Mouse (Mus musculus) limb, embryonic 15.5 days (tissue): ENCODE measurements around the gene Prune2. TPM values are rescaled to one million over a fixed set of nuclear protein-coding genes. Genes with fewer than 3 reads are reported as not detected.

Source experiments
- ATAC-seq: fragments of 200-750 bp; cut with Nextera tagmentation; 2 replicates; pipeline ENCODE4 v1.8.0; 2017; ENCODE audit warnings: low read depth, moderate TSS enrichment; ENCODE audit not compliant: insufficient number of reproducible peaks, low FRiP score, low TSS enrichment
- H3K27ac ChIP-seq: fragments of 300-500 bp; sonication (generic); 2 replicates; pipeline ENCODE4 v1.5.1; 2015; ENCODE audit warnings: moderate library complexity, mild to moderate bottlenecking, inconsistent platforms
- H3K27me3 ChIP-seq: fragments of 300-500 bp; sonication (generic); 2 replicates; pipeline ENCODE4 v1.6.1; 2015; ENCODE audit warnings: inconsistent platforms
- H3K36me3 ChIP-seq: fragments of 300-500 bp; sonication (generic); 2 replicates; pipeline ENCODE4 v1.6.1; 2015; ENCODE audit warnings: inconsistent platforms
- H3K4me1 ChIP-seq: fragments of 300-500 bp; sonication (generic); 2 replicates; pipeline ENCODE4 v1.6.1; 2015; ENCODE audit warnings: inconsistent platforms
- H3K4me2 ChIP-seq: fragments of 300-500 bp; sonication (generic); 2 replicates; pipeline ENCODE4 v1.6.1; 2015; ENCODE audit warnings: mild to moderate bottlenecking, inconsistent platforms
- H3K4me3 ChIP-seq: fragments of 300-500 bp; sonication (generic); 2 replicates; pipeline ENCODE4 v1.5.1; 2015; ENCODE audit warnings: mild to moderate bottlenecking, inconsistent platforms
- H3K9ac ChIP-seq: fragments of 300-500 bp; sonication (generic); 2 replicates; pipeline ENCODE4 v1.6.1; 2015; ENCODE audit warnings: inconsistent platforms
- H3K9me3 ChIP-seq: fragments of 300-500 bp; sonication (generic); 2 replicates; pipeline ENCODE4 v1.6.1; 2016; ENCODE audit warnings: inconsistent platforms
- WGBS: fragments of 180-500 bp; shearing (Covaris S2); methylation state at CpG from one replicate; pipeline ENCODE4 v1.1.7; 2015; 5-methylcytosine and 5-hydroxymethylcytosine counted together
- polyA plus RNA-seq: library from polyadenylated mRNA; unstranded; fragments of >200 nt; fragmentation: Nextera tagmentation; extraction: Ambion mirVana; gene quantifications from 2 replicates; pipeline ENCODE4 v1.2.1, GENCODE M21; 2015

Prune2 gene
- polyA plus RNA-seq, 1 experiment from 2014 or later = 2.2 TPM

GRCm38 (mm10) chr19:17011261-17011995, 55.5 kb downstream of the Prune2 start:
- no peak for ATAC-seq
- no peaks in the 10 kb centered on the region for H3K27me3 ChIP-seq
- no peaks in the 10 kb centered on the region for H3K36me3 ChIP-seq
- 34% methylated on average over 6 of the region's 6 CpGs for WGBS
- no peak overlapping the region for H3K9ac ChIP-seq
- no peaks in the 10 kb centered on the region for H3K9me3 ChIP-seq
- H3K4me3 ChIP-seq = no peak overlapping the region
- no peak overlapping the region for H3K4me2 ChIP-seq
- peaks cover 7% of the 10 kb centered on the region for H3K4me1 ChIP-seq
- no peak overlapping the region for H3K27ac ChIP-seq

- Histone ChIP-seq H3K27ac (no peak overlapping the region), H3K36me3 (no peaks in the 10 kb centered on the region), H3K4me3 (no peak overlapping the region), H3K9me3 (no peaks in the 10 kb centered on the region), H3K4me2 (no peak overlapping the region), H3K9ac (no peak overlapping the region), H3K27me3 (no peaks in the 10 kb centered on the region), H3K4me1 (peaks cover 4% of the 10 kb centered on the region)
- 67% methylated on average over 2 of the region's 2 CpGs for WGBS
- ATAC-seq = no peak
These were observed 57.2 kb downstream of the Prune2 start for GRCm38 (mm10) chr19:17013085-17013484.

GRCm38 (mm10) chr19:17014337-17015124, 58.6 kb downstream of the Prune2 start:
- no peak for ATAC-seq
- no peak overlapping the region for H3K4me3 ChIP-seq

GRCm38 (mm10) chr19:17024748-17025147, 68.8 kb downstream of the Prune2 start:
- H3K27me3 ChIP-seq = no peaks in the 10 kb centered on the region

More at GRCm38 (mm10) chr19:17014337-17015124, 58.6 kb downstream of the Prune2 start:
- Histone ChIP-seq H3K9ac (no peak overlapping the region), H3K27me3 (no peaks in the 10 kb centered on the region), H3K27ac (no peak overlapping the region), H3K4me1 (peaks cover 4% of the 10 kb centered on the region), H3K9me3 (no peaks in the 10 kb centered on the region), H3K4me2 (no peak overlapping the region), H3K36me3 (no peaks in the 10 kb centered on the region)
- WGBS = 64% methylated on average over 10 of the region's 10 CpGs

GRCm38 (mm10) chr19:17030276-17030675, 74.4 kb downstream of the Prune2 start:
- Histone ChIP-seq H3K4me2 (no peak overlapping the region), H3K9ac (no peak overlapping the region), H3K9me3 (no peaks in the 10 kb centered on the region), H3K27ac (no peak overlapping the region), H3K36me3 (no peaks in the 10 kb centered on the region), H3K4me1 (no peaks in the 10 kb centered on the region), H3K4me3 (no peak overlapping the region), H3K27me3 (no peaks in the 10 kb centered on the region)
- WGBS = 6% methylated on average over 3 of the region's 3 CpGs
- no peak for ATAC-seq

More at GRCm38 (mm10) chr19:17024748-17025147, 68.8 kb downstream of the Prune2 start:
- H3K4me3 ChIP-seq = no peak overlapping the region
- 69% methylated on average over 4 of the region's 4 CpGs for WGBS
- no peaks in the 10 kb centered on the region for H3K9me3 ChIP-seq
- ATAC-seq = no peak
- no peaks in the 10 kb centered on the region for H3K36me3 ChIP-seq
- no peak overlapping the region for H3K9ac ChIP-seq
- H3K4me1 ChIP-seq = no peaks in the 10 kb centered on the region
- no peak overlapping the region for H3K4me2 ChIP-seq
- no peak overlapping the region for H3K27ac ChIP-seq

- Histone ChIP-seq H3K4me2 (no peak overlapping the region), H3K36me3 (no peaks in the 10 kb centered on the region), H3K27me3 (no peaks in the 10 kb centered on the region), H3K4me1 (no peaks in the 10 kb centered on the region), H3K9me3 (no peaks in the 10 kb centered on the region), H3K9ac (no peak overlapping the region), H3K4me3 (no peak overlapping the region), H3K27ac (no peak overlapping the region)
- no peak for ATAC-seq
- 79% methylated on average over 3 of the region's 3 CpGs for WGBS
These were observed 76.4 kb downstream of the Prune2 start for GRCm38 (mm10) chr19:17032314-17032713.

GRCm38 (mm10) chr19:17046961-17047360, 91.0 kb downstream of the Prune2 start:
- Histone ChIP-seq H3K36me3 (no peaks in the 10 kb centered on the region), H3K4me1 (no peaks in the 10 kb centered on the region), H3K9ac (no peak overlapping the region), H3K4me3 (no peak overlapping the region), H3K27ac (no peak overlapping the region), H3K9me3 (no peaks in the 10 kb centered on the region), H3K27me3 (no peaks in the 10 kb centered on the region), H3K4me2 (no peak overlapping the region)
- WGBS = 83% methylated on average over 4 of the region's 4 CpGs
- no peak for ATAC-seq

- Histone ChIP-seq H3K4me1 (no peaks in the 10 kb centered on the region), H3K27me3 (no peaks in the 10 kb centered on the region), H3K36me3 (no peaks in the 10 kb centered on the region), H3K4me3 (no peak overlapping the region), H3K4me2 (no peak overlapping the region), H3K9ac (no peak overlapping the region), H3K27ac (no peak overlapping the region), H3K9me3 (no peaks in the 10 kb centered on the region)
- no peak for ATAC-seq
- 58% methylated on average over 3 of the region's 3 CpGs for WGBS
These were observed 100.0 kb downstream of the Prune2 start for GRCm38 (mm10) chr19:17055892-17056291.

- H3K4me2 ChIP-seq = no peak overlapping the region
- H3K27ac ChIP-seq = no peak overlapping the region
- WGBS = 75% methylated on average over 5 of the region's 5 CpGs
- H3K36me3 ChIP-seq = no peaks in the 10 kb centered on the region
- no peak overlapping the region for H3K4me3 ChIP-seq
- no peaks in the 10 kb centered on the region for H3K27me3 ChIP-seq
- no peaks in the 10 kb centered on the region for H3K4me1 ChIP-seq
- ATAC-seq = no peak
- no peaks in the 10 kb centered on the region for H3K9me3 ChIP-seq
- H3K9ac ChIP-seq = no peak overlapping the region
These were observed 104.2 kb downstream of the Prune2 start for GRCm38 (mm10) chr19:17060106-17060505.

- no peak overlapping the region for H3K4me2 ChIP-seq
- H3K27ac ChIP-seq = no peak overlapping the region
- no peaks in the 10 kb centered on the region for H3K36me3 ChIP-seq
- no peaks in the 10 kb centered on the region for H3K9me3 ChIP-seq
- H3K4me3 ChIP-seq = no peak overlapping the region
- ATAC-seq = no peak
- no peaks in the 10 kb centered on the region for H3K27me3 ChIP-seq
- H3K9ac ChIP-seq = no peak overlapping the region
- no peaks in the 10 kb centered on the region for H3K4me1 ChIP-seq
These were observed 108.5 kb downstream of the Prune2 start for GRCm38 (mm10) chr19:17064421-17064820.

- Histone ChIP-seq H3K27me3 (no peaks in the 10 kb centered on the region), H3K4me2 (no peak overlapping the region), H3K9me3 (no peaks in the 10 kb centered on the region), H3K4me1 (no peaks in the 10 kb centered on the region), H3K27ac (no peak overlapping the region), H3K4me3 (no peak overlapping the region), H3K9ac (no peak overlapping the region), H3K36me3 (no peaks in the 10 kb centered on the region)
- WGBS = 93% methylated on average over 7 of the region's 7 CpGs
- no peak for ATAC-seq
These were observed 113.1 kb downstream of the Prune2 start for GRCm38 (mm10) chr19:17069067-17069466.

- no peaks in the 10 kb centered on the region for H3K36me3 ChIP-seq
- no peak overlapping the region for H3K27ac ChIP-seq
- no peaks in the 10 kb centered on the region for H3K4me1 ChIP-seq
- no peaks in the 10 kb centered on the region for H3K27me3 ChIP-seq
- ATAC-seq = no peak
- WGBS = 85% methylated on average over 5 of the region's 5 CpGs
- H3K9ac ChIP-seq = no peak overlapping the region
- no peak overlapping the region for H3K4me3 ChIP-seq
- H3K9me3 ChIP-seq = no peaks in the 10 kb centered on the region
- H3K4me2 ChIP-seq = no peak overlapping the region
These were observed 115.3 kb downstream of the Prune2 start for GRCm38 (mm10) chr19:17071205-17071604.
